Comparison of ENCODE assay signal across 8 mouse cellular contexts in genomic region chr16:30502221-30502891, GRCm38 (mm10). TPM values are rescaled to one million over a fixed set of nuclear protein-coding genes. Genes with fewer than 3 reads are reported as not detected.
DNase-seq lines count a peak whose midpoint lies in the region; ATAC-seq lines count a peak whose summit lies in the region.

No protein-coding gene starts in this region.

- H3K9me3 ChIP-seq in heart, embryonic 12.5 days (replicated peaks), result no peaks in the 10 kb centered on the region
- no peaks in the 10 kb centered on the region for H3K9me3 ChIP-seq in limb, embryonic 12.5 days
- no peaks in the 10 kb centered on the region for H3K9me3 ChIP-seq in midbrain, embryonic 12.5 days
- H3K9me3 ChIP-seq in forebrain, embryonic 13.5 days (replicated peaks), result no peaks in the 10 kb centered on the region

- peak overlapping the region; percentile 52; the same call in 1 of the 2 replicates for H3K9ac ChIP-seq in heart, embryonic 12.5 days
- H3K9ac ChIP-seq in limb, embryonic 12.5 days (replicated peaks), result no peak overlapping the region
- no peak overlapping the region for H3K9ac ChIP-seq in midbrain, embryonic 12.5 days (replicated peaks)
- no peak overlapping the region for H3K9ac ChIP-seq in forebrain, embryonic 13.5 days

- peak; percentile 43 for ATAC-seq in heart, embryonic 12.5 days (ENCODE audit: insufficient number of reproducible peaks, low FRiP score)
- ATAC-seq in limb, embryonic 12.5 days (ENCODE audit: insufficient number of reproducible peaks, insufficient read depth, low FRiP score, low TSS enrichment, low read depth), result no peak
- no peak for ATAC-seq in midbrain, embryonic 12.5 days (ENCODE audit: low FRiP score, low read depth)
- ATAC-seq in forebrain, embryonic 13.5 days, result no peak

- peaks cover 51% of the 10 kb centered on the region for H3K4me1 ChIP-seq in heart, embryonic 12.5 days (replicated peaks)
- H3K4me1 ChIP-seq in limb, embryonic 12.5 days (replicated peaks), result peaks cover 17% of the 10 kb centered on the region
- peaks cover 8% of the 10 kb centered on the region for H3K4me1 ChIP-seq in midbrain, embryonic 12.5 days
- peaks cover 5% of the 10 kb centered on the region; the same call in 1 of the 2 replicates for H3K4me1 ChIP-seq in forebrain, embryonic 13.5 days

- H3K4me3 ChIP-seq in heart, embryonic 12.5 days, result peak overlapping the region; percentile 30
- H3K4me3 ChIP-seq in limb, embryonic 12.5 days (replicated peaks), result no peak overlapping the region
- no peak overlapping the region for H3K4me3 ChIP-seq in midbrain, embryonic 12.5 days
- H3K4me3 ChIP-seq in forebrain, embryonic 13.5 days, result no peak overlapping the region

- no peaks in the 10 kb centered on the region for H3K36me3 ChIP-seq in heart, embryonic 12.5 days
- H3K36me3 ChIP-seq in limb, embryonic 12.5 days, result no peaks in the 10 kb centered on the region
- H3K36me3 ChIP-seq in midbrain, embryonic 12.5 days, result no peaks in the 10 kb centered on the region
- no peaks in the 10 kb centered on the region for H3K36me3 ChIP-seq in forebrain, embryonic 13.5 days (ENCODE audit: poor library complexity, severe bottlenecking)

- peak overlapping the region; percentile 4 for H3K27ac ChIP-seq in heart, embryonic 12.5 days (ENCODE audit: poor library complexity, severe bottlenecking)
- H3K27ac ChIP-seq in limb, embryonic 12.5 days, result no peak overlapping the region
- no peak overlapping the region for H3K27ac ChIP-seq in midbrain, embryonic 12.5 days (replicated peaks)
- no peak overlapping the region for H3K27ac ChIP-seq in forebrain, embryonic 13.5 days

- H3K4me2 ChIP-seq in heart, embryonic 12.5 days, result peak overlapping the region; percentile 70
- H3K4me2 ChIP-seq in limb, embryonic 12.5 days, result peak overlapping the region; percentile 34
- H3K4me2 ChIP-seq in midbrain, embryonic 12.5 days (replicated peaks), result peak overlapping the region; percentile 19; the same call in 1 of the 2 replicates
- H3K4me2 ChIP-seq in forebrain, embryonic 13.5 days, result no peak overlapping the region

- intact Hi-C loops in left cerebral cortex, postnatal 4 days (cut with DNase I), result loop anchor here (5.0 kb wide), 1 partner anchor 125 kb away; no protein-coding TSS in a partner anchor

- H3K27me3 ChIP-seq in heart, embryonic 12.5 days (replicated peaks), result no peaks in the 10 kb centered on the region
- H3K27me3 ChIP-seq in limb, embryonic 12.5 days, result peaks cover 9% of the 10 kb centered on the region
- 0 out of 2 replicates have a peak, but pooled peaks cover 12% of the 10 kb centered on the region for H3K27me3 ChIP-seq in midbrain, embryonic 12.5 days
- H3K27me3 ChIP-seq in forebrain, embryonic 13.5 days, result peaks cover 3% of the 10 kb centered on the region; the same call in 1 of the 2 replicates

- DNase-seq in retina, postnatal 1 day, result peak; percentile 42
- DNase-seq in retina, embryonic 14.5 days (ENCODE audit: low spot score), result no peak
- no peak for DNase-seq in left cerebral cortex, postnatal 4 days
- DNase-seq in c-Kit-positive CD71-positive TER-119-positive erythroid progenitor cells, embryonic 14.5 days (ENCODE audit: low spot score), result no peak

- 10% methylated on average over 25 of the region's 25 CpGs for WGBS in heart, embryonic 12.5 days
- 35% methylated on average over 25 of the region's 25 CpGs for WGBS in limb, embryonic 12.5 days
- 50% methylated on average over 25 of the region's 25 CpGs for WGBS in midbrain, embryonic 12.5 days
- WGBS in forebrain, embryonic 13.5 days, result 43% methylated on average over 25 of the region's 25 CpGs

RNA-seq across cellular contexts. Expression of gene Tmem44, which starts 48.3 kb away (rescaled TPM):
- 23.8 and 26.9 TPM in 2 replicates for polyA plus RNA-seq in heart, embryonic 12.5 days (2016; fragmentation: Nextera tagmentation; extraction: Ambion mirVana)
- polyA plus RNA-seq in limb, embryonic 12.5 days (2016; fragmentation: Nextera tagmentation; extraction: Ambion mirVana), result 27.5 and 29.5 TPM in 2 replicates
- polyA plus RNA-seq in midbrain, embryonic 12.5 days (2016; fragmentation: Nextera tagmentation; extraction: Ambion mirVana), result 52.2 and 55.1 TPM in 2 replicates
- 100 to 1,000 TPM; 101 to 112 TPM for total RNA-seq in left cerebral cortex, postnatal 4 days (2021)
- polyA plus RNA-seq in forebrain, embryonic 13.5 days (2015; fragmentation: Nextera tagmentation; extraction: Ambion mirVana), result 56.2 and 60.8 TPM in 2 replicates
